Mouse (Mus musculus) liver, embryonic 16.5 days (tissue): ENCODE data around the gene Olfr706. TPM values are rescaled to one million over a fixed set of nuclear protein-coding genes. Genes with fewer than 3 reads are reported as not detected.
"Not testable (repeated sequence)": the region's sequence is repeated elsewhere in the genome, so short reads cannot be mapped to it uniquely, and the experiment has no call there.

Experiments
- ATAC-seq: fragments of 200-750 bp; cut with Nextera tagmentation; 2 replicates; pipeline ENCODE4 v1.8.0; 2017; ENCODE audit warnings: low read depth, mild to moderate bottlenecking, moderate number of reproducible peaks, moderate library complexity
- H3K27ac ChIP-seq: fragments of 300-500 bp; sonication (generic); 2 replicates; pipeline ENCODE4 v1.5.1; 2014; ENCODE audit warnings: mild to moderate bottlenecking, low read length
- H3K27me3 ChIP-seq: fragments of 300-500 bp; sonication (generic); 2 replicates; pipeline ENCODE4 v1.6.1; 2014; ENCODE audit warnings: low read depth, low read length, mixed read lengths; ENCODE audit not compliant: control insufficient read depth, insufficient read depth
- H3K36me3 ChIP-seq: fragments of 300-500 bp; sonication (generic); 2 replicates; pipeline ENCODE4 v1.6.1; 2014; ENCODE audit warnings: mild to moderate bottlenecking; ENCODE audit not compliant: control insufficient read depth, insufficient read depth
- H3K4me1 ChIP-seq: fragments of 300-500 bp; sonication (generic); 2 replicates; pipeline ENCODE4 v1.6.1; 2014; ENCODE audit warnings: low read depth, low read length, mixed read lengths; ENCODE audit not compliant: control insufficient read depth
- H3K4me2 ChIP-seq: fragments of 300-500 bp; sonication (generic); 2 replicates; pipeline ENCODE4 v1.6.1; 2014; ENCODE audit warnings: low read depth, low read length, mixed read lengths
- H3K4me3 ChIP-seq: fragments of 300-500 bp; sonication (generic); 2 replicates; pipeline ENCODE4 v1.5.1; 2014; ENCODE audit warnings: low read depth, mild to moderate bottlenecking, low read length
- H3K9ac ChIP-seq: fragments of 300-500 bp; sonication (generic); 2 replicates; pipeline ENCODE4 v1.6.1; 2014; ENCODE audit warnings: low read depth, low read length
- H3K9me3 ChIP-seq: fragments of 300-500 bp; sonication (generic); replicated peaks from 2 replicates; pipeline ENCODE4 v1.6.1; 2016; ENCODE audit warnings: low read length; ENCODE audit not compliant: control insufficient read depth
- whole genome bisulfite sequencing: fragments of 180-500 bp; shearing (Covaris S2); extraction: QIAGEN DNeasy Blood & Tissue Kit; methylation state at CpG from one replicate; pipeline ENCODE4 v1.1.7; 2014; ENCODE audit not compliant: insufficient replicate concordance; 5-methylcytosine and 5-hydroxymethylcytosine counted together
- polyA plus RNA-seq: library from polyadenylated mRNA; unstranded; fragments of >200 nt; fragmentation: Nextera tagmentation; extraction: Ambion mirVana; gene quantifications from 2 replicates; pipeline ENCODE4 v1.2.1, GENCODE M21; 2015

Gene Olfr706
- polyA plus RNA-seq, result not detected in 2 replicates

DNA sequence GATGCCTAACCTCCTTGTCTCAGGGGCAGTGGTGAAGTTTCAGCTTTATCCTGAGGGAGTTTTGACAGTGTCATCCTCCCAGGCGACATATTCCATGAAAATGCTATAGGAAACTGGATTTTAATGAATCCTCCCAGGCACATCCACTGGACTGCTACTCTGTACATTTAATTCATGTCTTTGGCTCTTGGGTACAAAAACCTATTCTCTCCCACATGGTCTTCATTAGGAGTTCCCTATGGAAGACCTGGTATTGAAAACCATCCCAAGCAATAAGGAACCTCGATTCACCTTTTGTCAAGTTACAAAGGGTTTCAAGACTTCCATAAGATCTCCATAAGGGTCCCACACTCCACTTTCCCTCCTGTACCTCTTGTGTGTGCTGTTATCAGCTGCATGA is at the start of gene Olfr706:
Gene Olfr706 (minus strand): TSS at position 101 of the 400 bp plus-strand sequence.
- Histone ChIP-seq H3K9me3 (no peaks in the 10 kb centered on the region), H3K36me3 (no peaks in the 10 kb centered on the region), H3K4me1 (no peaks in the 10 kb centered on the region), H3K27me3 (no peaks in the 10 kb centered on the region), H3K4me2 (no peak within 1 kb of the TSS), H3K9ac (no peak within 1 kb of the TSS), H3K27ac (no peak within 1 kb of the TSS), H3K4me3 (no peak within 1 kb of the TSS)
- ATAC-seq, result no peak
- WGBS, result 44% methylated on average over 2 of the region's 2 CpGs

DNA sequence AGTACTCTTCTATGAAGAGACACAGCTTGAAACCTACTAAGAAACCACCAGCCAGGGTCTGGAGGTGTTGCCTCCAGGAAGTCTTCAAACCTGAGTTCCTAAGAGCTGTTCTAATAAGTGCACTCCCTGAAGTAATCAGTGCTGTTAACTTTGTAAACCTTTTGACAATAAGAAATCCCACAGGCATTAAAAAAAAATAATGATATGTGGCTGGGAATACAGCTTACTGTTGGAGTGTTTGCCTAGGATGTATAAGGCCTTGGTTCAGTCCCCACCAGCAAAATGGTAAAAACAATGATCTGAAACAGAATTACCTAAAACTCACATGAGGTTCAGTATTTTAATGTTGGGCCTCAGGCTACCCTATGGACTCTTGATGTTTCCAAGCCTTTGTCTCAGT is 44.2 kb upstream of the Olfr706 start, which contains the start of gene Olfr709-ps1:
Gene Olfr709-ps1 (minus strand): TSS at position 101 of the 400 bp plus-strand sequence.
- Histone ChIP-seq H3K4me3 (no peak within 1 kb of the TSS), H3K27me3 (no peaks in the 10 kb centered on the region), H3K4me2 (no peak within 1 kb of the TSS), H3K4me1 (no peaks in the 10 kb centered on the region), H3K9ac (no peak within 1 kb of the TSS), H3K27ac (no peak within 1 kb of the TSS), H3K9me3 (no peaks in the 10 kb centered on the region), H3K36me3 (no peaks in the 10 kb centered on the region)
- ATAC-seq, result no peak

- not testable (repeated sequence) for H3K36me3 ChIP-seq, H3K4me2 ChIP-seq, H3K9me3 ChIP-seq, H3K4me1 ChIP-seq, H3K27ac ChIP-seq, H3K27me3 ChIP-seq, H3K9ac ChIP-seq, H3K4me3 ChIP-seq, ATAC-seq
- 69% methylated on average over 6 of the region's 7 CpGs for WGBS
Measured at GRCm38 (mm10) chr7:106920961-106921360, 33.0 kb upstream of the Olfr706 start.

- no peaks in the 10 kb centered on the region for H3K4me1 ChIP-seq
- H3K27me3 ChIP-seq, result no peaks in the 10 kb centered on the region
- H3K4me3 ChIP-seq, result no peak within 1 kb of the TSS
- H3K4me2 ChIP-seq, result no peak within 1 kb of the TSS
- WGBS, result 40% methylated on average over 2 of the region's 2 CpGs
- H3K36me3 ChIP-seq, result no peaks in the 10 kb centered on the region
- no peak within 1 kb of the TSS for H3K9ac ChIP-seq
- no peak within 1 kb of the TSS for H3K27ac ChIP-seq
- ATAC-seq, result no peak
- H3K9me3 ChIP-seq, result no peaks in the 10 kb centered on the region
Measured at GRCm38 (mm10) chr7:106907676-106908075, 19.7 kb upstream of the Olfr706 start, which contains the start of gene Olfr1532-ps1. TSS of gene Olfr1532-ps1 (plus strand) at chr7:106908001.

DNA sequence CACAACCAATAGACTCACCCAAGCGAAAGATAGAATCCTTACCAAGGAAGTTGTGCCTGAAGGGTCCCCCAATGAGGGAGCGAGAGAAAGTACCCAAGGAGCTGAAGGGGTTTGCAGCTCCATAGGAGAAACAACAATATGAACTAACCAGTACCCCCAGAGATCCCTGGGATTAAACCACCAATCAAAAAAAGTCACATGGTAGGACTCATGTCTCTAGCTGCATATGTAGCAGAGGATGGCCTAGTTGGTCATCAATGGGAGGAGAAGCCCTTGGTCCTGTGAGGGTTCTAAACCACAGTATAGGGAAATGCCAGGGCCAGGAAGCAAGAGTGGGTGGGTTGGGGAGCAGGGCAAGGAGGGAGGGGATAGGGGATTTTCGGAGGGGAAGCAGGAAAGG is 13.2 kb upstream of the Olfr706 start, which contains the start of gene Olfr707:
Gene Olfr707 (minus strand): TSS at position 101 of the 400 bp plus-strand sequence.
- WGBS, result 65% methylated on average over 3 of the region's 3 CpGs
- not testable (repeated sequence) for H3K9ac ChIP-seq, H3K4me3 ChIP-seq, H3K9me3 ChIP-seq, H3K4me2 ChIP-seq, H3K27me3 ChIP-seq, H3K4me1 ChIP-seq, ATAC-seq, H3K27ac ChIP-seq, H3K36me3 ChIP-seq

GRCm38 (mm10) chr7:106876791-106877190 is 11.2 kb downstream of the Olfr706 start, which contains the start of gene Olfr705:
TSS of gene Olfr705 (minus strand) at chr7:106876891.
- WGBS, result 48% methylated on average over 3 of the region's 3 CpGs
- Histone ChIP-seq H3K9ac (no peak within 1 kb of the TSS), H3K36me3 (no peaks in the 10 kb centered on the region), H3K27me3 (no peaks in the 10 kb centered on the region), H3K27ac (no peak within 1 kb of the TSS), H3K4me3 (no peak within 1 kb of the TSS), H3K4me2 (no peak within 1 kb of the TSS), H3K4me1 (no peaks in the 10 kb centered on the region), H3K9me3 (no peaks in the 10 kb centered on the region)
- no peak for ATAC-seq

DNA sequence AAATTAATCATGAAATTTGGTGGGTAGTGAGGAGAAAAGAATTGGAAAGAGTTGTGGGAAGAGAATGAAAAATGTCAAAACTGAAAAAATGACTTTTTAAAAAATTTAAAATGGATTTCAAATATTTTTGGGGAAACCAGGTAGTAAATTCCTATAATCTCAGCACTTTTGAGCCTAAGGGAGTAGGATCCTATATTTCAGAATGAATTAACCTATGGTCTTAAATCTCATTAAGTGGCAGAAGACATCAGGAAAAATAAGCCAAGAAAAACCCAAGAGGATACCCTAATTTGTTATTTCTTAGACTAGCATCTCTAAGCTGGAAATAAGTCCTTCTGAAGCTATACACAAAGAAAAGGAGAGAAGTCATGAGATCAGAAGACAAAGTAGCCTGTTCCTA is 25.1 kb downstream of the Olfr706 start, which contains the start of gene Olfr704:
Gene Olfr704 (plus strand): TSS at position 301 of the 400 bp plus-strand sequence.
- H3K4me3 ChIP-seq, result no peak within 1 kb of the TSS
- H3K27me3 ChIP-seq, result no peaks in the 10 kb centered on the region
- H3K36me3 ChIP-seq, result no peaks in the 10 kb centered on the region
- H3K27ac ChIP-seq, result no peak within 1 kb of the TSS
- no peak within 1 kb of the TSS for H3K9ac ChIP-seq
- H3K4me2 ChIP-seq, result no peak within 1 kb of the TSS
- no peaks in the 10 kb centered on the region for H3K9me3 ChIP-seq
- H3K4me1 ChIP-seq, result no peaks in the 10 kb centered on the region
- no peak for ATAC-seq

- Histone ChIP-seq H3K9me3 (no peaks in the 10 kb centered on the region), H3K4me2 (no peak within 1 kb of the TSS), H3K27ac (no peak within 1 kb of the TSS), H3K27me3 (no peaks in the 10 kb centered on the region), H3K36me3 (no peaks in the 10 kb centered on the region), H3K4me3 (no peak within 1 kb of the TSS), H3K9ac (no peak within 1 kb of the TSS), H3K4me1 (no peaks in the 10 kb centered on the region)
- 35% methylated on average over 2 of the region's 2 CpGs for WGBS
- no peak for ATAC-seq
Measured at GRCm38 (mm10) chr7:106843060-106843459, 44.9 kb downstream of the Olfr706 start, which contains the start of gene Olfr703. TSS of gene Olfr703 (plus strand) at chr7:106843360.

DNA sequence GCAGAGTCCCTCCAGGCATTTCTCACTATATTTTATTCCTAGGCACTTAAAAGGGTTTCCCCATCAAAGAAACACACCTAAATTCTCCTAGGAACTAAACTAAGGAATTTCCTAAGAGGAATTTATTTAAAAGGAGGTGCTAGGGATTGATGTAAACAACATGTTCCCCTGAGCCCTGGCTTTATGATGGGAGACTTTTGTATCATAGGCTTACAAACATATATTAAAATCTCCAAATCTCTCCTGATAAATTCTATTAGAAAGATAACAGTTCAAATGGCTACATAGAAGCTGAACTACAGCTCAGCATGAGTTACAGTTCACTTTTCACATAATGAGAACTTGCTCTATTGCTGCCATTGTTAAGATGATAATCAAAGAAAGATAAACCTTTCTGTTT is 54.2 kb downstream of the Olfr706 start, which contains the start of gene Olfr702:
Gene Olfr702 (minus strand): TSS at position 101 of the 400 bp plus-strand sequence.
- Histone ChIP-seq H3K27ac (no peak within 1 kb of the TSS), H3K9me3 (no peaks in the 10 kb centered on the region), H3K4me2 (no peak within 1 kb of the TSS), H3K27me3 (no peaks in the 10 kb centered on the region), H3K9ac (no peak within 1 kb of the TSS), H3K4me1 (no peaks in the 10 kb centered on the region), H3K4me3 (no peak within 1 kb of the TSS), H3K36me3 (no peaks in the 10 kb centered on the region)
- ATAC-seq, result no peak
